Mouse (Mus musculus) cortical plate, adult 2 months (tissue): ENCODE data around the gene 1700008O03Rik.
A peak's percentile ranks its signal among the peaks of the same experiment; 100 is the strongest.

ENCODE experiments used
- CTCF ChIP-seq: fragments of 200-500 bp; IDR thresholded peaks from 2 replicates; pipeline ENCODE4 v1.5.1; 2011; ENCODE audit warnings: mild to moderate bottlenecking, control low read depth, low read length; ENCODE audit not compliant: insufficient read depth; ENCODE audit errors: extremely low read depth
- POLR2A ChIP-seq: fragments of 200-500 bp; IDR thresholded peaks from 2 replicates; pipeline ENCODE4 v1.6.1; 2011; ENCODE audit warnings: mild to moderate bottlenecking, low read length, control low read depth; ENCODE audit not compliant: insufficient read depth; ENCODE audit errors: extremely low read depth

DNA sequence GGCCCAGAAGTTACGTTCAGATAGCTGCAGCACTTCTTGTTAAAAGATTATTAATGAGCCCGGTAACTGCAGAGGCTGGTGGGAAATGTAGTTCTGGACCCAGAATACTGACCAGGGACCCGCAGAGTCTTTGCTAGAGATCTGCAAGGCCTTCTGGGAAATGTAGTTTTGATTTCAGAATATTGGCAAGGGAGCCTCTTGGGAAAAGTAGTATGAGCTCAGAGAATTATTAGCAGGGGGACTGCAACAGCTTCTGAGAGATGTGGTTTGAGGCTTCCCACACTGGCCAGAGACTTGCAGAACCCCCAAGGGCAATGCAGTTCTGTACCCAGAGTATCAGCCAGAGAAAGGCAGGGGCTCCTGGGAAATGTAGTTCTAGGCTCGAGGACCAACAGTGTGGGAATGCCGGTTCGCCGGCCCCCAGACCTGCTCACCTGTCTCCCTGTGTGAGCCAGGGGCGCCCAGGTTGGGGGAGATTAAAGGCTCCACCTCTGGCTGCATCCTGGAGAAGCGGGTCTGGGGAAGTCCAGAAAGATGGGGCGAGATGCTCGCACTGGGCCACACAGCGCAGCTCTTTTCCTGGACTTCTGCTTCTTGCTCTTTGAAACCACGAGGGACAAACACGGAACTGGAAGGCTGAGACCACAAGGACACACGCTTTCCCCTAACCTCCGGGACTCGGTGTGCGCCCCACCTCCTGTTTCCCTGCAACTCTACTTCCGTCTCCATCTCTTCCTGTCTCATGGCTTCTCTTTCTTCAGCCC is 11.5 kb downstream of the 1700008O03Rik start:
- TF ChIP-seq CTCF (no peak), POLR2A (peak; percentile 1; the same call in 1 of the 2 replicates)
